Mouse (Mus musculus) macrophage (primary cell): ENCODE data around the gene Chrm1. TPM values are rescaled to one million over a fixed set of nuclear protein-coding genes. Genes with fewer than 3 reads are reported as not detected.

Experiments used
- polyA plus RNA-seq: library from polyadenylated mRNA; stranded (reverse); fragments of 250-400 nt; gene quantifications from 3 replicates; pipeline ENCODE4 v1.2.4, GENCODE M21; 2018; ENCODE audit warnings: inconsistent platforms

Chrm1 gene
- polyA plus RNA-seq, 1 experiment from 2014 or later: not detected

Other genes with a start within 250 kb of the Chrm1 start
- not detected in 3 replicates for gene Slc22a8, start 72.5 kb upstream of the Chrm1 start, polyA plus RNA-seq
- gene Slc22a6, start 45.8 kb upstream of the Chrm1 start, polyA plus RNA-seq: not detected in 3 replicates
- 384 to 539 TPM (median 494 TPM) in 3 replicates for gene Slc3a2, start 59.6 kb downstream of the Chrm1 start, polyA plus RNA-seq
- 16.3 to 42.4 TPM (median 18.1 TPM) in 3 replicates for gene Wdr74, start 72.0 kb downstream of the Chrm1 start, polyA plus RNA-seq
- gene 1700092M07Rik, start 76.9 kb downstream of the Chrm1 start, polyA plus RNA-seq: not detected in 3 replicates
- 32.3 to 65.9 TPM (median 61.9 TPM) in 3 replicates for gene Stx5a, start 77.6 kb downstream of the Chrm1 start, polyA plus RNA-seq
- 68.7 to 115 TPM (median 96.9 TPM) in 3 replicates for gene Nxf1, start 93.3 kb downstream of the Chrm1 start, polyA plus RNA-seq
- 14.9 to 33.7 TPM (median 26.6 TPM) in 3 replicates for gene Tmem223, start 107.2 kb downstream of the Chrm1 start, polyA plus RNA-seq
- 70.7 to 93.4 TPM (median 87.5 TPM) in 3 replicates for gene Tmem179b, start 110.7 kb downstream of the Chrm1 start, polyA plus RNA-seq
- 11.3 to 16.9 TPM (median 15.6 TPM) in 3 replicates for gene Taf6l, start 122.6 kb downstream of the Chrm1 start, polyA plus RNA-seq
- 87.6 to 127 TPM (median 98.0 TPM) in 3 replicates for gene Polr2g, start 134.8 kb downstream of the Chrm1 start, polyA plus RNA-seq
- gene Zbtb3, start 138.8 kb downstream of the Chrm1 start, polyA plus RNA-seq: 1.5 to 2.4 TPM (median 2.0 TPM) in 3 replicates
- 25.0 to 30.5 TPM (median 30.3 TPM) in 3 replicates for gene Ttc9c, start 155.5 kb downstream of the Chrm1 start, polyA plus RNA-seq
- gene Hnrnpul2, start 156.2 kb downstream of the Chrm1 start, polyA plus RNA-seq: 74.0 to 130 TPM (median 81.5 TPM) in 3 replicates
- gene AC129217.1, start 166.0 kb downstream of the Chrm1 start, polyA plus RNA-seq: 44.3 TPM in 1 of 3 replicates, not detected in the others
- 72.1 to 121 TPM (median 102 TPM) in 3 replicates for gene Bscl2, start 173.7 kb downstream of the Chrm1 start, polyA plus RNA-seq
- gene Gng3, start 175.4 kb downstream of the Chrm1 start, polyA plus RNA-seq: not detected in 3 replicates
- gene Lrrn4cl, start 187.0 kb downstream of the Chrm1 start, polyA plus RNA-seq: 0.09 to 0.10 TPM in 2 of 3 replicates, not detected in the other
- 160 to 383 TPM (median 167 TPM) in 3 replicates for gene Ubxn1, start 207.7 kb downstream of the Chrm1 start, polyA plus RNA-seq
- 33.7 to 44.5 TPM (median 41.3 TPM) in 3 replicates for gene Uqcc3, start 217.1 kb downstream of the Chrm1 start, polyA plus RNA-seq
- 1.5 to 3.7 TPM (median 2.5 TPM) in 3 replicates for gene Lbhd1, start 219.9 kb downstream of the Chrm1 start, polyA plus RNA-seq
- not detected in 3 replicates for gene Gm49403, start 220.1 kb downstream of the Chrm1 start, polyA plus RNA-seq
- gene 1810009A15Rik, start 225.1 kb downstream of the Chrm1 start, polyA plus RNA-seq: 48.2 to 79.8 TPM (median 50.8 TPM) in 3 replicates
- gene Gm49416, start 225.1 kb downstream of the Chrm1 start, polyA plus RNA-seq: not detected in 3 replicates
- 4.4 to 13.0 TPM (median 11.6 TPM) in 3 replicates for gene Ints5, start 229.2 kb downstream of the Chrm1 start, polyA plus RNA-seq
- 70.1 to 93.3 TPM (median 80.1 TPM) in 3 replicates for gene Ganab, start 234.3 kb downstream of the Chrm1 start, polyA plus RNA-seq